Mouse (Mus musculus) thymus, adult 2 months (tissue): ENCODE data around the gene Ahcyl2. TPM values are rescaled to one million over a fixed set of nuclear protein-coding genes. Genes with fewer than 3 reads are reported as not detected.

Source experiments
- DNase-seq: peaks from one replicate; pipeline ENCODE4 v3.0.0; 2021
- H3K27ac ChIP-seq: fragments of 200-500 bp; 2 replicates; pipeline ENCODE4 v1.5.1; 2012; ENCODE audit warnings: low read length, control low read depth; ENCODE audit not compliant: control insufficient read depth, insufficient read depth
- H3K27me3 ChIP-seq: fragments of 200-500 bp; 2 replicates; pipeline ENCODE4 v1.6.1; 2012; ENCODE audit warnings: mild to moderate bottlenecking, low read length, moderate library complexity, mixed read lengths; ENCODE audit not compliant: control insufficient read depth, insufficient read depth
- H3K36me3 ChIP-seq: fragments of 200-500 bp; 2 replicates; pipeline ENCODE4 v1.6.1; 2012; ENCODE audit warnings: mild to moderate bottlenecking, low read length, moderate library complexity; ENCODE audit not compliant: control insufficient read depth, insufficient read depth
- H3K4me1 ChIP-seq: fragments of 200-500 bp; replicated peaks from 2 replicates; pipeline ENCODE4 v1.6.1; 2012; ENCODE audit warnings: low read length; ENCODE audit not compliant: control insufficient read depth, insufficient read depth
- H3K4me3 ChIP-seq: fragments of 200-500 bp; 2 replicates; pipeline ENCODE4 v1.5.1; 2012; ENCODE audit warnings: mild to moderate bottlenecking, low read length, control low read depth, moderate library complexity; ENCODE audit not compliant: control insufficient read depth, insufficient read depth
- CTCF ChIP-seq: fragments of 200-500 bp; IDR thresholded peaks from 2 replicates; pipeline ENCODE4 v1.5.1; 2012; ENCODE audit warnings: mild to moderate bottlenecking, control low read depth, low read length, moderate library complexity, borderline replicate concordance; ENCODE audit not compliant: control insufficient read depth, poor library complexity, insufficient read depth; ENCODE audit errors: extremely low read depth
- POLR2A ChIP-seq: fragments of 200-500 bp; IDR thresholded peaks from 2 replicates; pipeline ENCODE4 v1.6.1; 2012; ENCODE audit warnings: mild to moderate bottlenecking, low read length, control low read depth, moderate library complexity; ENCODE audit not compliant: control insufficient read depth, poor library complexity, insufficient read depth; ENCODE audit errors: extremely low read depth
- WGBS: fragments of 180-500 bp; shearing (Covaris S2); methylation state at CpG from one replicate; pipeline ENCODE4 v1.1.7; 2018; 5-methylcytosine and 5-hydroxymethylcytosine counted together
- polyA plus RNA-seq: library from polyadenylated mRNA; depleted of rRNA; stranded (reverse); fragments of >200 nt; gene quantifications from 2 replicates; pipeline ENCODE4 v1.2.3, GENCODE M21; 2012; rRNA removed

Ahcyl2 gene
- polyA plus RNA-seq, 1 experiment = 44.1 TPM

DNA sequence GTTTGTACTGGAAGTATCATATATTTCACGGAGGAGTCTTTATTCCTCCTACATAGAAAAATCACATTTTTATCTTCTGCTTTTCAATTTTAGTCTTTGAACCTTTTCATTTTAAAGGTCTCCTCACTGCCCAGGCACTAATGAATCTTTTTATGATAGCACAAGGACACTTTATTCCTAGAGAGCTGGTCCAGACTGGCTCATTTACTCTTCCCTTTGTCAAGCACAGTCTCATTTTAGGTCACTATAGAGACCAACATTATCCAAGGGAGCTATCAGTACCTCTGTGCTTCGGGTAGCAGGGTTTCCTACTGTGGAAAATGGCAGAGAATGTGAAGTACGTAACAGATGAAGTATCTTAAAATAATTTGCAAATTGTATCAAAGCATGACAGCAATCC lies 190.9 kb downstream of the Ahcyl2 start:
- Histone ChIP-seq H3K27me3 (no peaks in the 10 kb centered on the region), H3K4me1 (no peaks in the 10 kb centered on the region), H3K27ac (no peak overlapping the region), H3K36me3 (no peaks in the 10 kb centered on the region), H3K4me3 (no peak overlapping the region)
- no peak for DNase-seq
- TF ChIP-seq POLR2A (no peak), CTCF (no peak)
- WGBS = 94% methylated on average over 3 of the region's 3 CpGs

- Histone ChIP-seq H3K4me3 (no peak overlapping the region), H3K36me3 (no peaks in the 10 kb centered on the region), H3K27ac (no peak overlapping the region), H3K4me1 (no peaks in the 10 kb centered on the region), H3K27me3 (no peaks in the 10 kb centered on the region)
- DNase-seq = no peak
- TF ChIP-seq CTCF = no peak
- TF ChIP-seq POLR2A = no peak
- WGBS = 95% methylated on average over 6 of the region's 6 CpGs
These were observed 193.3 kb downstream of the Ahcyl2 start for GRCm38 (mm10) chr6:29961081-29961480.

Other genes starting within 250 kb of the Ahcyl2 start
- 37.3 and 46.4 TPM in 2 replicates for gene Irf5, start 241.4 kb upstream of the Ahcyl2 start, polyA plus RNA-seq
- gene Tnpo3, start 158.1 kb upstream of the Ahcyl2 start, polyA plus RNA-seq = 62.6 and 63.7 TPM in 2 replicates
- 4.6 and 6.1 TPM in 2 replicates for gene Tspan33, start 73.8 kb upstream of the Ahcyl2 start, polyA plus RNA-seq
- 48.9 and 51.4 TPM in 2 replicates for gene Smo, start 32.5 kb upstream of the Ahcyl2 start, polyA plus RNA-seq
- 4.9 and 6.6 TPM in 2 replicates for gene Strip2, start 149.0 kb downstream of the Ahcyl2 start, polyA plus RNA-seq